Mouse (Mus musculus) hindbrain, postnatal 0 days (tissue): ENCODE results near the gene Hdac4. TPM values are rescaled to one million over a fixed set of nuclear protein-coding genes. Genes with fewer than 3 reads are reported as not detected.

Experiments used
- ATAC-seq: fragments of 200-750 bp; cut with Nextera tagmentation; 2 replicates; pipeline ENCODE4 v1.8.0; 2017; ENCODE audit warnings: mild to moderate bottlenecking, moderate TSS enrichment, moderate library complexity
- DNase-seq: peaks from one replicate; pipeline ENCODE4 v3.0.0-alpha.2; 2015; ENCODE audit warnings: low spot score
- H3K27ac ChIP-seq: fragments of 300-500 bp; sonication (generic); 2 replicates; pipeline ENCODE4 v1.5.1; 2014; ENCODE audit warnings: mild to moderate bottlenecking
- H3K27me3 ChIP-seq: fragments of 300-500 bp; sonication (generic); 2 replicates; pipeline ENCODE4 v1.6.1; 2014; ENCODE audit warnings: low read length, mixed read lengths; ENCODE audit not compliant: insufficient read depth
- H3K36me3 ChIP-seq: fragments of 300-500 bp; sonication (generic); 2 replicates; pipeline ENCODE4 v1.6.1; 2014; ENCODE audit warnings: low read length, mixed read lengths; ENCODE audit not compliant: insufficient read depth
- H3K4me1 ChIP-seq: fragments of 300-500 bp; sonication (generic); 2 replicates; pipeline ENCODE4 v1.6.1; 2014; ENCODE audit warnings: antibody characterized with exemption, low read length, mixed read lengths; ENCODE audit not compliant: insufficient read depth
- H3K4me2 ChIP-seq: fragments of 300-500 bp; sonication (generic); 2 replicates; pipeline ENCODE4 v1.6.1; 2014; ENCODE audit warnings: low read depth, mild to moderate bottlenecking, low read length, moderate library complexity, mixed read lengths
- H3K4me3 ChIP-seq: fragments of 300-500 bp; sonication (generic); 2 replicates; pipeline ENCODE4 v1.5.1; 2014; ENCODE audit warnings: low read length
- H3K9ac ChIP-seq: fragments of 300-500 bp; sonication (generic); replicated peaks from 2 replicates; pipeline ENCODE4 v1.6.1; 2014; ENCODE audit warnings: mild to moderate bottlenecking, low read length, moderate library complexity, mixed read lengths
- H3K9me3 ChIP-seq: fragments of 300-500 bp; sonication (generic); 2 replicates; pipeline ENCODE4 v1.6.1; 2016; ENCODE audit warnings: low read length, mixed read lengths
- CTCF ChIP-seq: IDR thresholded peaks from 2 replicates; pipeline ENCODE4 v1.5.1; 2016; ENCODE audit warnings: antibody characterized with exemption, control low read depth, low read depth
- WGBS: fragments of 180-500 bp; shearing (Covaris S2); extraction: QIAGEN DNeasy Blood & Tissue Kit; methylation state at CpG from one replicate; pipeline ENCODE4 v1.1.7; 2014; 5-methylcytosine and 5-hydroxymethylcytosine counted together
- polyA plus RNA-seq: library from polyadenylated mRNA; unstranded; fragments of >200 nt; fragmentation: Nextera tagmentation; extraction: Ambion mirVana; gene quantifications from 2 replicates; pipeline ENCODE4 v1.2.1, GENCODE M21; 2015
- total RNA-seq: library from RNA; depleted of rRNA; stranded (reverse); fragments of >200 nt; gene quantifications from 2 replicates; pipeline ENCODE4 v1.2.3, GENCODE M21; 2014

Gene Hdac4
- total and polyA plus RNA-seq, 2 experiments from 2014 or later = 20.2 to 67.9 TPM

GRCm38 (mm10) chr1:92109221-92109620 is 86.3 kb downstream of the Hdac4 start:
- no peak overlapping the region for H3K27ac ChIP-seq
- H3K4me2 ChIP-seq = no peak overlapping the region
- ATAC-seq = no peak
- TF ChIP-seq CTCF = no peak
- no peak overlapping the region for H3K4me3 ChIP-seq
- H3K9ac ChIP-seq = no peak overlapping the region
- 31% methylated on average over 1 of the region's 1 CpGs for WGBS
- no peaks in the 10 kb centered on the region for H3K9me3 ChIP-seq
- peaks cover 14% of the 10 kb centered on the region for H3K4me1 ChIP-seq
- peak; percentile 36 for DNase-seq
- H3K27me3 ChIP-seq = no peaks in the 10 kb centered on the region
- H3K36me3 ChIP-seq = no peaks in the 10 kb centered on the region

- WGBS = 76% methylated on average over 2 of the region's 2 CpGs
- H3K36me3 ChIP-seq = no peaks in the 10 kb centered on the region
- DNase-seq (no peak), ATAC-seq (no peak)
- H3K9ac ChIP-seq = no peak overlapping the region
- no peak overlapping the region for H3K4me2 ChIP-seq
- no peaks in the 10 kb centered on the region for H3K9me3 ChIP-seq
- H3K4me3 ChIP-seq = no peak overlapping the region
- no peak overlapping the region for H3K27ac ChIP-seq
- peaks cover 14% of the 10 kb centered on the region for H3K4me1 ChIP-seq
- H3K27me3 ChIP-seq = no peaks in the 10 kb centered on the region
- no peak for TF ChIP-seq CTCF
Measured at GRCm38 (mm10) chr1:92108556-92108955, 86.9 kb downstream of the Hdac4 start.

- H3K4me2 ChIP-seq = no peak overlapping the region
- WGBS = 86% methylated on average over 2 of the region's 2 CpGs
- H3K4me3 ChIP-seq = no peak overlapping the region
- TF ChIP-seq CTCF = no peak
- no peak for ATAC-seq
- H3K4me1 ChIP-seq = peaks cover 14% of the 10 kb centered on the region
- no peaks in the 10 kb centered on the region for H3K9me3 ChIP-seq
- H3K27me3 ChIP-seq = no peaks in the 10 kb centered on the region
- H3K36me3 ChIP-seq = no peaks in the 10 kb centered on the region
- no peak overlapping the region for H3K27ac ChIP-seq
- no peak for DNase-seq
- no peak overlapping the region for H3K9ac ChIP-seq
Measured at GRCm38 (mm10) chr1:92107996-92108395, 87.5 kb downstream of the Hdac4 start.

- no peak overlapping the region for H3K4me2 ChIP-seq
- H3K27ac ChIP-seq = no peak overlapping the region
- H3K4me1 ChIP-seq = peaks cover 14% of the 10 kb centered on the region
- H3K4me3 ChIP-seq = no peak overlapping the region
- ATAC-seq = no peak
- no peaks in the 10 kb centered on the region for H3K9me3 ChIP-seq
- H3K36me3 ChIP-seq = no peaks in the 10 kb centered on the region
- H3K9ac ChIP-seq = no peak overlapping the region
- TF ChIP-seq CTCF = no peak
- DNase-seq = no peak
- 83% methylated on average over 2 of the region's 2 CpGs for WGBS
- H3K27me3 ChIP-seq = no peaks in the 10 kb centered on the region
Measured at GRCm38 (mm10) chr1:92107521-92107920, 88.0 kb downstream of the Hdac4 start.

- ATAC-seq (no peak), DNase-seq (no peak)
- Histone ChIP-seq H3K9me3 (no peaks in the 10 kb centered on the region), H3K4me1 (peaks cover 14% of the 10 kb centered on the region), H3K9ac (no peak overlapping the region), H3K27ac (no peak overlapping the region), H3K27me3 (no peaks in the 10 kb centered on the region), H3K36me3 (no peaks in the 10 kb centered on the region), H3K4me2 (no peak overlapping the region), H3K4me3 (no peak overlapping the region)
- no peak for TF ChIP-seq CTCF
- 77% methylated on average over 4 of the region's 4 CpGs for WGBS
Measured at GRCm38 (mm10) chr1:92106486-92107160, 88.9 kb downstream of the Hdac4 start.

- peaks cover 14% of the 10 kb centered on the region for H3K4me1 ChIP-seq
- H3K9ac ChIP-seq = no peak overlapping the region
- DNase-seq = no peak
- H3K4me3 ChIP-seq = no peak overlapping the region
- H3K9me3 ChIP-seq = no peaks in the 10 kb centered on the region
- TF ChIP-seq CTCF = no peak
- no peak overlapping the region for H3K27ac ChIP-seq
- no peak overlapping the region for H3K4me2 ChIP-seq
- ATAC-seq = no peak
- H3K36me3 ChIP-seq = no peaks in the 10 kb centered on the region
- no peaks in the 10 kb centered on the region for H3K27me3 ChIP-seq
- WGBS = 88% methylated on average over 3 of the region's 3 CpGs
Measured at GRCm38 (mm10) chr1:92104718-92105117, 90.8 kb downstream of the Hdac4 start.

- H3K4me3 ChIP-seq = no peak overlapping the region
- DNase-seq = no peak
- no peaks in the 10 kb centered on the region for H3K36me3 ChIP-seq
- no peak overlapping the region for H3K27ac ChIP-seq
- H3K4me1 ChIP-seq = peaks cover 7% of the 10 kb centered on the region
- H3K9ac ChIP-seq = no peak overlapping the region
- no peak overlapping the region for H3K4me2 ChIP-seq
- H3K27me3 ChIP-seq = no peaks in the 10 kb centered on the region
- no peaks in the 10 kb centered on the region for H3K9me3 ChIP-seq
- no peak for ATAC-seq
- no peak for TF ChIP-seq CTCF
Measured at GRCm38 (mm10) chr1:92103971-92104370, 91.5 kb downstream of the Hdac4 start.
